Mouse (Mus musculus) embryonic fibroblast, embryonic 13.5 days (primary cell): Measurements from ENCODE around the gene Rpl10a. TPM values are rescaled to one million over a fixed set of nuclear protein-coding genes. Genes with fewer than 3 reads are reported as not detected.
A peak's percentile ranks its signal among the peaks of the same experiment; 100 is the strongest.
"Not testable (repeated sequence)": the region's sequence is repeated elsewhere in the genome, so short reads cannot be mapped to it uniquely, and the experiment has no call there.

ENCODE experiments used
- H3K27ac ChIP-seq: 2 replicates; pipeline ENCODE4 v1.5.1; 2012; ENCODE audit warnings: low read length, control low read depth, inconsistent platforms; ENCODE audit not compliant: insufficient read depth
- H3K4me1 ChIP-seq: 2 replicates; pipeline ENCODE4 v1.6.1; 2011; ENCODE audit warnings: low read length; ENCODE audit not compliant: control insufficient read depth, insufficient read depth
- H3K4me3 ChIP-seq: 2 replicates; pipeline ENCODE4 v1.5.1; 2011; ENCODE audit warnings: mild to moderate bottlenecking, control low read depth, low read length; ENCODE audit not compliant: insufficient read depth
- CTCF ChIP-seq: IDR thresholded peaks from 2 replicates; pipeline ENCODE4 v1.5.1; 2011; ENCODE audit warnings: mild to moderate bottlenecking, control low read depth, low read length, moderate library complexity, borderline replicate concordance; ENCODE audit not compliant: insufficient read depth
- POLR2A ChIP-seq: IDR thresholded peaks from 2 replicates; pipeline ENCODE4 v1.6.1; 2011; ENCODE audit warnings: low read depth, mild to moderate bottlenecking, control low read depth, low read length, moderate library complexity
- polyA plus RNA-seq: library from polyadenylated mRNA; stranded (reverse); fragments of >200 nt; gene quantifications from 2 replicates; pipeline ENCODE4 v1.2.4, GENCODE M21; 2011; ENCODE audit warnings: low read depth; ENCODE audit not compliant: missing spikeins, insufficient read length

Gene Rpl10a
- polyA plus RNA-seq, 1 experiment, result 1,157 TPM

DNA sequence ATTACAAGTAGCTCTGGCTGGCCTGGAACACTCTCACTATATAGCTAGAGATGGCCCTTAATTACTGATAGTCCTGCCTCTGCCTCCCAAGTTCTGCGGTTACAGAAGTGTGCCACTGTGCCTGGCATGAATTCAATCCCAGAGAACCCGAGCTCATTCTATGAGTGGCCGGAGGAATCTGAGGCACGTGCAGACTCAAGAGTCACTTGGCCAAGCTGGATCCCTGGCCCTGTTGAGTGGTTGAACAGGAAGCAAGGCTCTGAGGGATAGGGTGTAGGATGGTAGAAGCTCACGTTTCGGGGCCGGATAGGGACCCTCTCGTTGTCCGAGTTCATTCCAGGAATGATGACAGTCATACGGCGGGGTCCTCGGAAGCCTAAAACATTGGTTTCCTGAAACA is 27.6 kb downstream of the Rpl10a start:
- no peaks in the 10 kb centered on the region for H3K4me1 ChIP-seq
- no peak for TF ChIP-seq CTCF
- no peak for TF ChIP-seq POLR2A
- H3K27ac ChIP-seq, result no peak overlapping the region
- H3K4me3 ChIP-seq, result no peak overlapping the region

- not testable (repeated sequence) for H3K4me1 ChIP-seq, H3K4me3 ChIP-seq, H3K27ac ChIP-seq
Observed at GRCm38 (mm10) chr17:28358576-28359261, 30.4 kb downstream of the Rpl10a start.

DNA sequence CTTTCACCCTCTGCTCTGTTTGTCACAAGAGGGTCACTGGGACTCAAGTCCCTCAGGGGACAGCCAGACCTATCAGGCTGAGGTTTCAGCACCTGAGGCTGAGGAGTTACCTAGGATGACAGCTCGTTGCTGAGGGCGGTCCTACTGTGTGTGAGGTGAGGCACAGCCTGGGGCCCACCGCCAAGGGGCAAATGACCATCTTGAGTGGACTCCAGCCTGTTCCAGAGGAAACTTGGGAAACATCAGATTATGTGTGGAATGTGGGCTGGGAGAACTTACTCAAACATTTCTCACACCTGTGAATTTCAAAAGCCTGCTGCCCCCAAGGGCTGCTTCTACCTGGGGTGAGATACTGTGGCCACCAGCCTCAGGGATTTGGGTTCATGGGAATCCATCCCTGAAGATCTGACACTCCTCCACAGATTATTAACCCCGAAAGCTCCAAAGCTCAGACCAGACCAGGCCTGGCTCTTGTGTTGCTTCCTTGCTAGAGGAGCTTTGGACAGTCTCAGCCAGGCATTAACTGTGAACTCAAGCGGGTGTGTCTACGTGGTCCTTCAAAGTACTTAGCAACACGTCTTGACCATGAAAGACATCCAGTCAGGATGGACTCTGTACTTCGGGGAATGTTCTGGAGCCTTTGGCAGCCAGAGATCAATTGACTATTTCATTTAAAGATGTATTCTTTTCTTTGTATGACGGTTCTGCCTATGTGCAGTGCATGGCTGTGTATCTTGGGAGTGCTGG is 32.4 kb downstream of the Rpl10a start:
- no peak overlapping the region for H3K4me3 ChIP-seq
- H3K27ac ChIP-seq, result no peak overlapping the region

DNA sequence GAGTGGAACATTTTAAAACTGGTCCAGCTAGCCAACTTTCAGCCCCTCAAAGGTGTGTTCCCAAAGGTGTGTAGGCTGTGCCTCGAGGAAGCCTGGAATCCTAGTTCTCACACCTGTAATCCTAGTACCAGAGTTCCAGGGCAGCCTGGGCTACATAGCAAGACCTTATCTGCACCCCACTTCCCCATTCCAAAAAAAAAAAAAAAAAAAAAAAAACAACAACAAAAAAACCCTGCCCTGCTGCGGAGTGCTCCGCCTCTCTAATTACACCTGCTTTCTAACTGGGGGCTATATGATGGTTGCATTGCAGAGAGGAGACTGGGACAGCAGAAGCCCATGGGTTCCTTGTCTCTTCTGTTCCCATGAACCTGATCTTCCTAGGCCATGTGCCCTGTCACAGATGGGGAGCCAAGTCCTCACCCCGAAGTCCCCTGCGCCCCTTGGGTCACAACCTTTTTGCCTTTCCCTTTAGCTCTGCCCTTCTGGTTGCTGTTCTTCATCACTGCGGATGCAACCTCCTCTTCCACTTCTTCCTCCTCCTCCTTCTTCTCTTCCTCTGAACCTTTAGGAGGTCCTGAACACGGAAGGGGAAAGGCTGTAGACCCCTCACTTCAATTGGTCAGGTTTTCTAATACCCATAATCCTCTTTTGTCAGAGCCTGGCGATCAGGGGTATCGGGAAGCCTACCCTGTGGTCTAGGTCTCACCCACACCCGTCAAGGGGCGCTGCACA is 33.8 kb downstream of the Rpl10a start:
- TF ChIP-seq POLR2A (no peak), CTCF (no peak)
- H3K27ac ChIP-seq, result no peak overlapping the region
- H3K4me3 ChIP-seq, result no peak overlapping the region
- no peaks in the 10 kb centered on the region for H3K4me1 ChIP-seq

More for the DNA sequence above, 32.4 kb downstream of the Rpl10a start:
- TF ChIP-seq POLR2A (no peak), CTCF (no peak)
- no peaks in the 10 kb centered on the region for H3K4me1 ChIP-seq

DNA sequence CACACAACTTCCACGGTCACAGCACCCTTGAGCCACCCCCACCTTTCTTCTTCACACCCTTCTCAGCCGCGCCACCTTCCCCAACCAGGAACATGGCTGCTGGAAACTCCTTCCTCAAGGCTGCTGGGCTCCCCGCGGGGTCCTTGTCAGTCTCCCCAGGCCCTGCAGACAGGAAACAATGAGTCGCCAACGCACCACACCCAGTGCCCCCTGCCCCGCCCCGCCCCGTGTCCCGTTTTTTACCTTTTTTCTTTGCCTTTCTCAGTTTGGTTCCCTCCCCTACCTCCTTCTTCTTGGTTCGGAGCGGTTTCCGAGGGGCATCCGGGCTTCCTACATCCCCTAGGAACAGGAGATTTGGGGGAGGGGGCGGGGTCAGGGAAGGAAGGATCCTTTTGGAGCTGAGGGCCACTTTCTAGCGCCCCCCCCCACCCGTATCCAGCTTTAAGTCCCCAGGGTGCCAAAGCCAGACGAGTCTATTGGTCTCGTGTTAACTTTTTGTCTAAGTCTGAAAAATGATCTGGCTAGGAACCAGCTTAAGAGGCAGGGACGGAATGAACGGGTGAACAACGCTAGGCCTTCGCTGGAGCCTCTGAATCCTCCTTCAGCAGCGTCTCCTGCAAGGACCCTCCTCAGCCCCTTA is 34.5 kb downstream of the Rpl10a start:
- no peak overlapping the region for H3K4me3 ChIP-seq
- no peak for TF ChIP-seq CTCF
- H3K27ac ChIP-seq, result no peak overlapping the region
- H3K4me1 ChIP-seq, result no peaks in the 10 kb centered on the region

- no peak for TF ChIP-seq CTCF
Observed at GRCm38 (mm10) chr17:28363507-28363906, 35.2 kb downstream of the Rpl10a start.

DNA sequence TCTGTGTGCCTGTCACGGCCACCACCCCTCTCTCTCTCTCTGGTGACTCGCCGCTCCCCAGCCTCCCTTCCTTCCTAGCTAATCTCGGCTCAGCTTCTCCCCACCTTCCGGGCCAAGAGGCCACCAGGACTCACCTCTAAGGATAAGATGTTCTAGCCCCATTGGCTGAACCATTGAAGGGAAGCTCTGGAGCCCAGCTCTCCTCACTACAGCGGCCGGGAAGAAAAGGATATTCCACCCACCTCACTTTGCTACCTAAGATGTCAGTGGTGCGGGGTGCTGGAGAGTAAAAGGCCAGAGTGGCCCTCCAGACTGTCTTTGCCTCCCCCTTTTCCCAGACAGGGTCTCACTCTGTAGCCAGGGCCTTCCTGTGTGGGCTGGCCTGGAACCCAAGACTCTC is 36.9 kb downstream of the Rpl10a start, which contains the start of gene Tulp1:
TSS of gene Tulp1 (minus strand) at position 101 of the 400 bp plus-strand sequence.
- Histone ChIP-seq H3K27ac (no peak within 1 kb of the TSS), H3K4me3 (no peak within 1 kb of the TSS), H3K4me1 (no peaks in the 10 kb centered on the region)
- no peak for TF ChIP-seq POLR2A

More at GRCm38 (mm10) chr17:28363507-28363906, 35.2 kb downstream of the Rpl10a start:
- no peak overlapping the region for H3K27ac ChIP-seq
- H3K4me1 ChIP-seq, result no peaks in the 10 kb centered on the region
- H3K4me3 ChIP-seq, result no peak overlapping the region

DNA sequence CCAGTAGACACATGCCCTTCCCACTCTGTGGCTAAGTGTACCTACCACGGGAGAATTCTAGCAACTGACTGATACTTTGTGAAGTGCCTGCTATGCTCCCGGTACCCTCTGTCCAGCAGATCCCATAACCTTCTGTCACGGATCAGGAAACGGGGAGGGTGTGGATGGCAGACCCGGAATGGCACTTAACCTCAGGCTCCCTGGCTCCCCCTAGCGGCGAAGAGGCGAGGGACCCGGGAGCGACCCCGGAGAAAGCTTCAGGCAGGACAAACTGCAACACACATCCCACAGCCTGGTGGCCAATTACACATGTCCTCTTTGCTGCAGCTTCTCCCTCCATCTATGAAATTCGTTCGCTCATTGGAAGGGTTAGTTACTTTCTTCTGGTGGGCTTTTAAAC is 40.2 kb downstream of the Rpl10a start:
- Histone ChIP-seq H3K4me3 (no peak overlapping the region), H3K27ac (no peak overlapping the region), H3K4me1 (0 out of 2 replicates have a peak, but pooled peaks cover 2% of the 10 kb centered on the region)
- TF ChIP-seq CTCF, result peak; percentile 77
- TF ChIP-seq POLR2A, result no peak

DNA sequence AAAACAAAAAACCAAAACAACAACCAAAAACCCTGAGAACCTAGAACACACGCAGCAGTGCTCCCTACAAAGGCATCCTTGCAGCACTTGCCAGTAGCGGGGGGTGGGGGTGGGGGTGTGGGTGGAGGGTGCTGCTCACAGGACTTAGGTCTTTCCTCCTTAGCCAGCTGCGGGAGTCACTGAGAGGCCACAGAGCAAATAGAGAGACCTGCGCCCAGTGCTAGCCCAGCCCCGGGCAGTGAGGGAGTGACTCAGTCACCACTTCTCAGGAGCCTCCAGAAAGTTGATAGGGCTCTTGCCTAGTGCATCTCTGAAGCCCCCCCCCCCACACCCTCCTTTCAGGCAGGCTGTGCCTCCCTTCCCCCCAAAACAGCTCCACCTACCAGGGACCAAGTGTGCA is 40.8 kb downstream of the Rpl10a start:
- TF ChIP-seq CTCF (no peak), POLR2A (no peak)
- H3K4me1 ChIP-seq, result 0 out of 2 replicates have a peak, but pooled peaks cover 2% of the 10 kb centered on the region
- H3K27ac ChIP-seq, result no peak overlapping the region
- H3K4me3 ChIP-seq, result no peak overlapping the region
